Mouse (Mus musculus) urinary bladder, postnatal 36 days (tissue): ENCODE results near the gene Ces3b.
A peak's percentile ranks its signal among the peaks of the same experiment; 100 is the strongest.
"Not testable (repeated sequence)": the region's sequence is repeated elsewhere in the genome, so short reads cannot be mapped to it uniquely, and the experiment has no call there.

Experiments
- DNase-seq, 2 experiments: peaks; one replicate each; pipeline ENCODE4 v3.0.0; 2022; ENCODE audit warnings: low spot score in 2 of 2, mixed read lengths in 1 of 2

The Ces3b gene

DNA sequence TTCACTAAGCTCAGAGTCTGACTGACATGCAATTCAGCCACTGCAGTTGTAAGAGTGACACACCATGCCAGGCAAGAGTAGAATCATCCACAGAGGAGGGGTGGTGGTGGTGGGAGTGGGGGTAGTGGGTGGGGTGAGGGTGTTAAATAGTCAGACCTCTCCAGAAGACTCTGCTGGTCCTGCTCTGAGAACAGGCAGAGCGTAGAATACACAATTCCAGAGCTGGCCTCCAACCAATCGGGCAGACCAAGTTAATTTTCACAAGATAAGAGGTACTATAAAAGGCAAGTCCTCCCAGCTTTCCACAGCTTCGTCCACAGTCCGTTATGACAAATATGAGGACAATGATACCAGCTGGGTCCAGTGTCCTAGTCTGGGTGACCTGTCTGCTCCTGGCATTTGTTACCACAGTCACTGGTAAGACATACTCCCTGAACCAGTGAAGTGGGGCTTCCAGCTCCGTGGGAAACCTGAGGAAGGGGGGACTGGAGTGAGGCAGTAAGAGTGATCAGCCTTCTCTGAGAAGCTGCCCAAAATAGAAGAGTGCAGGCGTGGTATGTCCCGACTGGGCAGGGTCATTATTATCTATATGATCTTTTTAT is at the start of gene Ces3b:
Gene Ces3b (plus strand): TSS at position 305 of the 602 bp plus-strand sequence.
- no peak for DNase-seq

DNA sequence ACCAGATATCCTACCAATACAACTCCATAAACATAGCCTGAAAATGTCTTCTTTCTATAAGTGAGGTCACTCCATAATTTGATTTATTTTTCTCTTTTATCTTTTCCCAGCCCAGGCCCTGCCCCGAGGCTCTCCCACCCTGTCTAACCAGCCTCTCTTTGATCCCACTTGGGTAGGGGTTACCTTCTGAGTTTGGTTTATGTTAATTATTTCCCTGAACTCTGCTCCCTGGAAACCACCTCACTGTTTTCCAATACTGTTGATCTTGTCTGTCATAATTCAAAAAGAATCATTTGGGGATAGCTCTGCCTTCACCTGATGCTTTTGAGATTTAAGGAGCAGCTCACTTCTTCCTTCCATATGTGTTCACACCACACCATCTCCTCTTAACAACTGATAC is 40.0 kb upstream of the Ces3b start:
- DNase-seq = no peak

DNA sequence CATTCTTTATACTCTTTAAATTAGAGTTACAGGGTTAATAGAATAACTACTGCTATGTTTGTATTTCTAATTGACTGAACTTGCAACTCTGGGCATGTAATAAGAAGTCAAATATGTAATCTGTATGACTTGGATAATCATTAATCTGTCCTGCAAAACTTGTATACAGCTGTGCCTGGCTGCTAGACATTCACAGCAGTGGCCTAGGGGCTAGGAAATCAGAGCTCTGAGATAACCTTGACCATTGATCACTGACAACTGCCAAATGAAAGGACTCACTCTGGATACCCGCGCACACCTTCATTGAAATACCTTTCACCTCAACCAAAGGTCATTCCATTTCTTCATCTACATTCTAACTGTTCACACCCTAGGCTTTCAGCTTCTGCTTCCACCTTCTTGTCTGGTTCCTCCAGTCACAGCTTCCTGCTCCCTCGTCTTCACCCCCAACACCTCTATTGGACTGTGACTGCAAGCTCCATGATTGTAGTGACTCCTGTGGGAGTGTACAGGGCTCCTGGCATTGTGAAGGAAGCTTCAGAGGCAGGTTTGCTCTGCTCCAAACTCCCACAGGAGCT is 37.6 kb upstream of the Ces3b start:
- no peak for DNase-seq

DNA sequence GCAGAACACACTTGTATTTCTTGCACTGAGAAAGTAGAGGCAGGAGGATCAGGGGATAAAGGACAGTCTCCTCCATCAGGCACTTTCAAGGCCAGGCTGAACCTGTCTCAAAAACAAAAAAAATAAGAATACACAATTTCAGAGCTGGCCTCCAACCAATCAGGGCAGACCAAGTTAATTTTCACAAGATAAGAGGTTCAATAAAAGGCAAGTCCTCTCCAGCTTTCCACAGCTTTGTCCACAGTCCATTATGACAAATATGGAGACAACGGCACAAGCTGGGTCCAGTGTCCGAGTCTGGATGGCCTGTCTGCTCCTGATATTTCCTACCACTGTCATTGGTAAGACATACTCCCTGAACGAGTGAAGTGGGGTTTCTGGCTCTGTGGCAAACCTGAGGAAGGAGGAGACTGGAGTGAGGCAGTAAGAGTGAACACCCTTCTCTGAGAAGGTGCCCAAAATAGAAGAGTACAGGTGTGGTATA is 35.1 kb upstream of the Ces3b start, which contains the start of gene Ces3a:
Gene Ces3a (plus strand): TSS at position 231 of the 484 bp plus-strand sequence.
- DNase-seq = no peak

DNA sequence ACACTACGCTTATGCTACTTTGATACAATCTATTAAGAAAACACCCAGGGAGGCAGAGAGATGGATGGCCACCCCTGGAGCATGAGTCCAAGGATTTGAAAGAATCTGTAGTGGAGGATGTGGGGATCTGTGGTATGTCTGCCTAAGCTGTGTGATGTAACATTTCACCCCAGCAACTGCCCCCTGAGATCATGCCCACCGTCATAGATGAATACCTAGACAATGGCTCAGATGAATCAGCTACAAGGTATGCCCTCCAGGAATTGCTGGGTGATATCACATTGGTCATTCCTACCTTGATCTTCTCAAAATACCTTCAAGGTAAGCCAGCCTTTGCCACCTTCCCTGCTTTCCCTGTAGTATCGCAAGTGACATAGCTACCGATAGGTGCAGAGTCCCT is 27.3 kb upstream of the Ces3b start:
- no peak for DNase-seq

DNA sequence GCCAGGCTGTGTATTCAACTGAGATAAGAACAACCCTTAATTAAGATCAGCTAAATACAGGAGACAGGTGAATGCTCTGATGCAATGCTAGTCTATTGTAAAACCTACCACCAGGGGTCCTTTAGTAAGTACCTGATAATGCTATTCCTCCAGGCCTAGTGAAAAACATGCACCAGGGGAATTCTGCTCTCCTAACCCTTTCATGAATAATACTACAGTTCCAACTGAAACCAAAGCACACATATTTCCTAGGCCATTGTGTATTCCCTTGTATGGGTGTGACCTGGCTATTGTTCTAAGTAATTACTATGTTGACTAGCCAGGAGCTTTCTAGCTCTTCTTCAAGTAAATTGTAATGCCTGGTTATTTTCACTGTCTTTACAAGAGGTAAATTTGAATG is 23.5 kb upstream of the Ces3b start:
- DNase-seq = no peak

DNA sequence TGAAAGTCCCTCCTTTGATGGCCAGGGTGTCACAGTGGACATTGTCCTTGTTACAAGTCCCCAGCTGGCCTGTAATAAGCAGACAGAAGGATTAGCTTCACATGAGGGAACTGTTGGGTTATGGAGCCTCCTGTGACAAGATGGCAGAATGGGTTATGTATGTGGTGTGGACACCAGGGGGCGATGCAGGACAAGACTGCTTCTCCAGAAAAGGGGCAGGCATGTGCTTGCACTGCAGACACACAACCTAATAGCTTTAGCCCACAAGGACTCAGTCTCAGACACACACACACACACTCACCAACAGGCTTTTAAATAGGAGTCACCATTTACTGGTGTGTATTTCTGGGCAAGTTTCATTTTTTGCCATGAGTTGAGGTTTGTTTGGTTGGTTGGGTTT is 16.8 kb upstream of the Ces3b start:
- DNase-seq = peak in 1 of 2 experiments; percentile 7

DNA sequence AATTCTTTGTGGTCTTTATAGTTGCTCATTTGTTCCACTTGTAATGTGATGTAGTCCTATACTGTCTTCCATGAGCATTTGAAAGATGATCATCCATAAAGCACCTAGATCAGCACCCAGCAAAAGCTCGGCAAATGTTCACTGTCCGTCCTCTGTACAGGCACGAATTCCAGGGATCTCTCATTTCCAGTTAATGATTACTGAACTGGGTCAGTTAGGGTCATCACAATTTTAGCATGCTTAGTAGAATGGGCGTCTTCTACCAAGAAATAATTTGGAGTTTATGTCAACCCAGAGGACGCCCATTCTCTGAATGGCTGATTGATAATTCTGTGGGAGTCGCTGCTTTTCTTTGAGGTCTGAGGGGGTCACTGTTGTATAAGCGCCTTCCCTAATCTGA is 15.6 kb upstream of the Ces3b start:
- not testable (repeated sequence) for DNase-seq

DNA sequence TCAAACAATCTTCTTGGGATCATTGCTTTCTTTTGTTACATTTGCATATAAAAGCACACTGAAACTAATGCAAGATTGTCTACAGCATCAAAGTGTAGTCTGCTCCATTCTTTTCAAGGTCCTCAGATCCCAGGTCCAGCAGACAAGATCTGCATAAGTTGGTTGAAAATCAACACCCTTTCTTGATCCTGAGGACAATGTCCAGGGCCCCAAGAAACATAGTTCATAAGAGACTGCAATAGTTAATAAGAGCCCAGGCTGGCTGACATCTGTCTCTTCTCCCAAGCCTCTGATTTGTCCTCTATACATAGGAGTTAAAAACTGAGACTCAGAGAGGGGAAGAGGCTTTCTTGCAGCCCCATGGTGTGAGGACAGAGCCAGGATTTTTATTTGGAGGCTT is 14.6 kb upstream of the Ces3b start:
- DNase-seq = no peak

DNA sequence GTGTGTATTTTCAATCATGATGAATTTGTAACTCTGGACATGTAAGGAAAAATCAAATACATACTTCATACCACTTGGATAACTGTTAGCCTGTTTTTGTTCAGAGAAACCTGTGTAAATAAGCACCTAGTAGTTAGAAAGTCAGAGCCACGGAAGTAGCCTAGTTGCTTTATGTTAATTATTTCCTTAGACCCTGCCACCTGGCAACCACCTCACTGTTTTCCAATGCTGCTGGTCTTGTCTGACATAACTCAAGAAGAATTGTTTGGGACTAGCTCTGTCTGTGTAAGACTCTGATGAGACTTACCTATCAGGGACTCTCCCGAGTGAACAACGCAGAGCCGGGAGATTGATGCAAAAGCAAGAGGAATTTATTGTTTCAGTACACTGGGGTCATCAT is 7.0 kb upstream of the Ces3b start:
- DNase-seq = no peak

DNA sequence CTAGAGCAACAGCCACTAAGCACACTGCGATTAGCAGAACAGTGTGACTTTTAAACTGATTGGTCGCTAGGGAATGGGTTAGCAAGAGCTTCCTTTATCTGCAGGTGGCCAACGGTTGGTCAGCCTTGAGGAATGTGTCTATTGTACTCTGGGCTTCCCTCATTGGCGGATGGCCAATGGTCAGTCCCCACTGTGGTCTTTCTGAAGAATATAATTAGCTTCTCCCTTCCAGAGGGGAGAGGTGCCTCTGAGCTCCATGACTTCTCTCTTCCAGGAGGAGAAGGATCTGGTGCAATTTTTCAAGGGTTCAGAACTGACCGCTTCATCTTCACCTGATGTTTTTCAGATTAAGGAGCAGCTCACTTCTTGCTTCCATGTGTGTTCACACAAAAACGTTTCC is 6.5 kb upstream of the Ces3b start:
- no peak for DNase-seq

DNA sequence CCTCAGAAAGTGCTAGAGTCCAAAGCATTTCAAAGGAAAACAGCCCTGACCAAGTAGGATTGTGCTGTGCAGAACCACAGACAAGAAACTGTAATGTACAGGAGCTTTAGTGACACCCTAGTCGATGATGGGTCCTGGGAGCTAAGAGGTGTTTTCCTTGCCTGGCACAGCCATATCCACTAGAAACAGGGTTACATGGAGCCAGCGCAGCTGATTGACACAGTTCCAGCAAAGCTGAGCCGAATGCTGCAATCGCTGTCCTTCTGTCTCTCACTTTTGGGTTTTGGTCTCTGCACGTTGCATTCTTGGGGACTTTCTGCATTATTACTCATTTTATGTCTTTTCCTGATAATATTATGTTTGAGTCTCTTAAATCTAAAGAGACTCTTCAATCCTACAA is 5.0 kb upstream of the Ces3b start:
- no peak for DNase-seq

DNA sequence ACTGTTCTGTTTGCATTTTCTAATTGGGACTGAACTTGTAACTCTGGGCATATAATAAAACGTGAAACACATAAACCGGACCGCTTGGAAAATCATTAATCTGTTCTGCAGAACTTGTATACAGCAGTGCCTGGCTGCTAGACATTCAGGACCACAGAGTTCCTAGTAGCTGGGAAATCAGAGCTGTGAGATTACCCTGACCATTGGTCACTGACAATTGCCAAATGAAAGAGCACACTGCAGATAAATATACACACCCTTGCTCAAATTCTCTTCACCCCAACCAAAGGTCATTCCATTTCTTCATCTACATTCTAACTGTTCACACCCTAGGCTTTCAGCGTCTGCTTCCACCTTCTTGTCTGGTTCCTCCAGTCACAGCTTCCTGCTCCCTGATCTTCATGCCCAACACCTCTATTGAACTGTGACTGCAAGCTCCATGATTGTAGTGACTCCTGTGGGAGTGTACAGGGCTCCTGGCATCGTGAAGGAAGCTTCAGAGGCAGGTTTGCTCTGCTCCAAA is 2.7 kb upstream of the Ces3b start:
- no peak for DNase-seq

DNA sequence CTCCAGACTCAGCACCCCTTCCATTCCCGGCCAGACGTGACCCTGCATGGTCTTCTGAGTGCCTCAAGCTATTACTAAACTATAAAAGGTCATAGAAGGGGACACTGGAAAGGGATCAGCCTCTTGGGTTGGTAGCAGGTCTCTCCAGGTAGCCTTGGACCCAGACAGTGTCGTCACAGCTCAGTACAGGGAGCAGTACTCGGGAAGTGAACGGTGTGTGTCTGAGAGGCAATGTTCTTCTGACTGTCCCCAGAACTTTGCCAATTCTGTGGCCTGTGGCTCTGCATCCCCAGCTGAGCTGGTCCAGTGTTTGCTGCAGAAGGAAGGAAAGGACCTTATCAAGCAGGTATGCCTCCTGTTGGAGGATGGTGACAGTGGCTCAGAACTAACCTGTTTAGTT is 4.6 kb downstream of the Ces3b start:
- not testable (repeated sequence) for DNase-seq

DNA sequence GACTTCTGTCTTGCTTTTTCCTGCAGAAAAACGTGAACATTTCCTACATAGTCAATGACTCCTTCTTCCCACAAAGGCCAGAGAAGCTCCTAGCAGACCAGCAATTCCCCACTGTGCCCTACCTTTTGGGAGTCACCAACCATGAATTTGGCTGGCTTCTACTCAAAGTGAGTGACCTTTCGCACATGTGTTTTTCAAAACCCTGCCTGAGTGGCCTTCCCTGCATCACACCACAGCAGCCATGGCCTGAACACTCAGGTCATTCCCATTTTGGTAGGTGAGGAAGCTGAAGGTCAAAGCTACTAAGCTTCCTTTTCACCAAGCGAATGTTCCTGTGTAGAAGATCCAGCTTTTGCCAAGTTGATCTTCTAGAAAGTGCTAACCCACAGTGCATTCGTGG is 5.0 kb downstream of the Ces3b start:
- DNase-seq = no peak

DNA sequence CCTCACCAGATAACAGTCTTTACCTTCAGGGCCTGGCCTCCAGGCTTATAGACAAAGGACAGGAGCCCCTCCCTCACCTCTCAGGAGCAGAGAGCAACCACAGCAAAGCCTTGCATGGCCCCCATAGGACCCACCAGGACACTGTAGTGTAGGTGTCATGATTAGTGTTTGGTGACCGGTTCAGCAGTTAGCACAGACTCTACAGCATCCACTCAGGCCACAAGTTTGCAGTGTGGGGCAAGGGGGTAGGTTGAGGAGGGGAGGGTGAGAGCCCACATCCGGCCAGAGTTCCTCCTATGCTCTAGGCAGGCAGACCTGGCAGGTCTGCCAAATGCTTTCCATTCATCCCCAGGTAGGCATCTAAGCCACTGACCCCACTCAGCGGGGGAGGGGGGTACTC is 10.4 kb downstream of the Ces3b start:
- DNase-seq = no peak

DNA sequence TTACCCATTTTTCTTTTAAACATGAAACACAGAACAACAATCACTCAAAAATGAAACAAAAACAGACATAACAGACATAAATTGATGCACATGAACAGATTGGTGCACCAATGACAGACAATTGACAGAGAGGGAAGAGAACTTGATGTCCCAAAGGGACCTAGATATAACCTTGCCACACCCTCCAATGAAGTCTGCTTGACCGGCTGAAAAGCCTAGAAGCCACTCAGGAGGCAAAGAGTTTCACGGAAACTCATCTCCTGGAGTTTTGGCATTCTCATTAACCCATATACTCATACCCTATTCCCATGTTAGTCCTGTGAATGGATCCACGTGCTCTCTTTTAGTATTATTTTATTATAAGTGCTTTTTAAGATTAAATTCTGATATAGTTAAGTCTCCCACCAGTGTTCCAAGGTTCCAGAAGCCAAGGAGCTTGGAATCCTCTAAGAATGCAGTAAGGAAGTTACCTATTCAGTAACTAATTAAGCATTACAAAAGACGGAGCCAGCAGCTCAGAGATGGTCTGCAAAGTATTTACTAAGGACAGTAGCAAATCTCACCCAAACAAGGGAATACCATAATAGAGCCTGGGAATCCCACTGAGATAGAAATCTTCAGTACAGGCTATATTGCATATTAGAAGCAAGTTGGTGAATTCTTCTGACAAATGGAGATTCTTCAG is 18.7 kb downstream of the Ces3b start:
- not testable (repeated sequence) for DNase-seq

DNA sequence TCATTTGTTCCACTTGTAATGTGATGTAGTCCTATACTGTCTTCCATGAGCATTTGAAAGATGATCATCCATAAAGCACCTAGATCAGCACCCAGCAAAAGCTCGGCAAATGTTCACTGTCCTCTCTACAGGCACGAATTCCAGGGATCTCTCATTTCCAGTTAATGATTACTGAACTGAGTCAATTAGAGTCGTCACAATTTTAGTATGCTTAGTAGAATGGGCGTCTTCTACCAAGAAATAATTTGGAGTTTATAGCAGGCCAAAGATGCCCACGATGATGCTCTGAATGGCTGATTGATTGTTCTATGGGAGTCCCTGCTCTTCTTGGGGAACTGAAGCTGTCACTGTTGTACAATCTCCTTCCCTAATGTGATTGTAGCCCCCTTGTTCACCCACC is 20.1 kb downstream of the Ces3b start:
- not testable (repeated sequence) for DNase-seq

DNA sequence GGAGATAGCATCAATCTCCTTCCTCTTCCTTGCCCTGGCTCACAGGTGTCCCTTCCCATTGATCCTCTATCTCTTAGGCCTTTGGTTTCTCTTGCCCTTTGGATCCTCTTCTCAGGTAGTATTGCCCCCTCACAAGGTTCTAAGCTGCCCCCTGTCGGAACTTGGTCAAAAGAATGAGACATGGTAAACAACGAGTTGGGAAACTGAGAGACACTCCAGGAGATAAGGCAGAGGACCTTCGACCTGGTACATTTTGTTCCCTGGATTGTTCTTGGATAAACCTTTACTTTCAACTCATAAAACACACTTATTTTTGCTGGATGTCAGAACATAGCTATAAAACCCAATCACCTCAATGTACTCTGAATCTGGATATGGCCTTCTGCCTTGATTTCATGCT is 20.7 kb downstream of the Ces3b start:
- DNase-seq = no peak

DNA sequence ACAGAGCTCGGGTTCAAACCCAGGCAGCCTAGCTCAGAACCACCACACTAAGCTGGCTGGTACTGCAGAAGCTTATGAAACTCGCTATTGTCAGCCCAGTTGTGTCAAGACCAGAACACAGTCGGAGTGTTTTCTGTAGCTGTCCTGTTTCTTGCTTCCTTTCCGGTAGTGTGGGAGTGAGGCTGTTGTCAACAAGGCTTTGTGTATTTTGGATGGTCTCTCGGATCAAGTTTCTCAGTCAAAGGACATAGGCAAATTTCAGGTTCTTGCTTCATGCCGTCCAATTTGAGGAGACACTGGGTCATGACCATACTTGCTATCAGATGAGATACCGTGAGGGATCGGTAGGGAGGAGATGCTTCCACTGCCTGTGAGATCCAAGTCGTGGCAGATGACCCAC is 46.3 kb downstream of the Ces3b start:
- DNase-seq = no peak

DNA sequence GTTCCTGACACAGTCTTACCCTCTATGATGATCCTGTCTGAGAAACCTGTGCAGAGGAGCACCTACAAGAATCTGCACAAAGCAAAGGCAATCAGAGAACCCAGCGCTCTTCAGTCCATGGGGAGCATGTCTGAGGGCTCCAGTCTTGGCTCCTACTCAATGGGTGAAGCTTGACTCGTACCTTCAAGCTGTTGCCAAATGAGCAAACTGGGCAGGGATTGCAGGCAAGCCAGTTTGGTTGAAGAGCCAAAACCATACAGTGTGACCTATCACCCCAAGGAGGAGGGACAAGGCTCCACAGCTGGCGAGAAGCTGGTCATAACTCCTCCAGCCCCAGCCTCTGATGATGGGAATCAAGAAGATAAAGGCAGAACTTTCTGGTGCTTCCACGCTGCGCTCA is 48.0 kb downstream of the Ces3b start, which contains the start of gene Ces4a:
Gene Ces4a (plus strand): TSS at position 292 of the 400 bp plus-strand sequence.
- no peak for DNase-seq

DNA sequence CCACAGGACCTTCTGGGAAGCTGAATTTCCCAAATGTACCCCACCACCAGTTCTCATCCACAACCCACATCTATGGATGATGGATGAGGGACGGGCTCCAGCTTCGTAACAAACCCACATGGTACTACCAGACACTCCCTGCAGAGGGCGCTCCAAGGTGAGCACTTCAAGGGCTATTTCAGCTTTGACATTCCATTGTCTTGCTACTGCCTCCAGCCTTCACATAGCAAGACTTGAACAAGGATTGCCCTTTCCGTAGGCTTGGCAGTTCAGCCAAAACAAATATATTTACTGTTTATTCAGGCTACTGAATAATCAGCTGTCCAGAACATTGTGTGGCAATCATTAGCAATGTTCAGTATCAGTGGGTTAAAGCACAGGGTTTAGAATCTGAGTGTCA is 54.9 kb downstream of the Ces3b start:
- DNase-seq = peak; percentile 61 to 77

DNA sequence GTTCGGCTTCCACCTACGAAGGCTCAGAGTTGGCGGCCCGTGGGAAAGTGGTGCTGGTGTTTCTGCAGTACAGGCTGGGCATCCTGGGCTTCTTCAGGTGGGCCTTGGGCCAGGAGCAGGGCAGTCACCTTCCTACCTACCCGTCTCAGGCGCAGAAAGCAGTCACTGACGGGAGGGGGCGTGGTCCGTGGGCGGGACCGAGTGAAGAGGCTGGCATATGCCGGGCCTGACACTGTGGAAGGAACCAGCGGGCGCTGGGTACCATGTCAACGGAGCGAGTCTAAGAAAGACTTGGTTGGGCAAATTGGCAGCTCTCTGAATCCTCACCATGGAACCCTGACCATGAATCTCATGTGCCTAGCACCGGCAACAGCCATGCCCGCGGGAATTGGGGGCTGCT is 58.8 kb downstream of the Ces3b start:
- DNase-seq = no peak
